Mouse (Mus musculus): ENCODE data around the gene Col5a3.

Gene Col5a3

GRCm38 (mm10) chr9:20747682-20748081 lies 67.2 kb downstream of the Col5a3 start:
- no peak for DNase-seq (ENCODE audit: low spot score in 2 of 2)

GRCm38 (mm10) chr9:20746017-20746660 lies 68.7 kb downstream of the Col5a3 start, which contains the start of gene Olfm2:
Gene Olfm2, minus strand, starts transcription at chr9:20746349.
- DNase-seq (ENCODE audit: low spot score in 2 of 2): no peak

GRCm38 (mm10) chr9:20745129-20745966 lies 69.5 kb downstream of the Col5a3 start:
- DNase-seq (ENCODE audit: low spot score in 2 of 2): no peak

- peak in 1 of 2 experiments; percentile 61 for DNase-seq (ENCODE audit: low spot score in 2 of 2)
These were observed 70.7 kb downstream of the Col5a3 start for GRCm38 (mm10) chr9:20743946-20744738.

- peak; percentile 87 to 89 for DNase-seq (ENCODE audit: low spot score in 2 of 2)
These were observed 74.5 kb downstream of the Col5a3 start for GRCm38 (mm10) chr9:20740407-20740806.

GRCm38 (mm10) chr9:20738251-20738999 lies 76.4 kb downstream of the Col5a3 start:
- DNase-seq (ENCODE audit: low spot score in 2 of 2): no peak

GRCm38 (mm10) chr9:20737227-20737626 lies 77.6 kb downstream of the Col5a3 start:
- DNase-seq (ENCODE audit: low spot score in 2 of 2): no peak

GRCm38 (mm10) chr9:20734692-20735091 lies 80.2 kb downstream of the Col5a3 start:
- no peak for DNase-seq (ENCODE audit: low spot score in 2 of 2)

- no peak for DNase-seq (ENCODE audit: low spot score in 2 of 2)
These were observed 83.1 kb downstream of the Col5a3 start for GRCm38 (mm10) chr9:20731797-20732196.

GRCm38 (mm10) chr9:20729451-20729850 lies 85.4 kb downstream of the Col5a3 start:
- DNase-seq (ENCODE audit: low spot score in 2 of 2): no peak

GRCm38 (mm10) chr9:20727601-20728113 lies 87.2 kb downstream of the Col5a3 start:
- no peak for DNase-seq (ENCODE audit: low spot score in 2 of 2)

- peak in 1 of 2 experiments; percentile 56 for DNase-seq (ENCODE audit: low spot score in 2 of 2)
These were observed 87.8 kb downstream of the Col5a3 start for GRCm38 (mm10) chr9:20726859-20727600.

GRCm38 (mm10) chr9:20726134-20726858 lies 88.6 kb downstream of the Col5a3 start:
- DNase-seq (ENCODE audit: low spot score in 2 of 2): peak in 1 of 2 experiments; percentile 54

- DNase-seq (ENCODE audit: low spot score in 2 of 2): no peak
These were observed 93.3 kb downstream of the Col5a3 start for GRCm38 (mm10) chr9:20721582-20721981.

Data from right cerebral cortex, adult 2 months (tissue).